ENCODE assay signal across 22 mouse cellular contexts in the genomic region with DNA sequence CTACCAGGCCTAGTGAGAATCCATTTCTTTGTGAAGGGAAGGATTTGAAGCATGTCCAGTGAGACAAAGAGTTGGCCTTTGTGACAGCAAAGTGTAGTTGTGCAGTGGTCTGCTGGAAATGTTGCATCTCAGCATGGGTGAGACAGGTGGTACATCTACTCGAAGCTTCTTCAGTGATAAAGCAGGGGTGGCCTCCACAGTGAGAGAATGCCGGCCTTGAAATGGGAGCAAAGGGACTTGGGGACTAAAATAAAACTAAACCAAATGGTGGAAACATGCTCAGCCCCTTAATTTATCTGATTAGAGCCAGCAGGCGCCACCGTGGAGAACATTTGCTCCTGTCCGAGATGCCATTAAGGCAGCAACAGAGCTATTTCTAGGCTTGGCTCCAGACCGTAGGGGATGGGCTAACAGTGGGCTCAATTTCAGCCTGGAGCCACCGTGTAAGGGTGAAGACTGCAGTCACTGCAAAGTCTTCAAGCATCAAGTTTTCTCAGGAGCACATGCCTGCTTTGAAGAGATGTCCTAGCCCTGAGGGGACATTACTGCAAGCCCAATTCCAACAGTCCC. TPM values are rescaled to one million over a fixed set of nuclear protein-coding genes. Genes with fewer than 3 reads are reported as not detected.
DNase-seq lines count a peak whose midpoint lies in the region.
"Had no signal": no experiment of that assay in that cellular context is flagged by ENCODE, and none has a peak within 500 bp of the region (broad histone marks: within the 10 kb centered on the region; RNA-seq: fewer than 3 reads in every experiment).

No protein-coding gene starts in this region.

- no peaks in the 10 kb centered on the region for H3K9me3 ChIP-seq in midbrain, embryonic 10.5 days (replicated peaks)
- H3K9me3 ChIP-seq: heart, embryonic 12.5 days; hindbrain, embryonic 15.5 days; intestine, embryonic 15.5 days; stomach, embryonic 15.5 days had no signal

- DNase-seq in gastrocnemius, adult 18-20 months (ENCODE audit: low spot score) = peak; percentile 85
- DNase-seq in gastrocnemius, postnatal 4 days (ENCODE audit: low spot score in 2 of 2) = no peak
- peak; percentile 20 for DNase-seq in heart, postnatal 4 days
- no peak for DNase-seq in heart, adult 11 months
- peak; percentile 46 for DNase-seq in gastrocnemius, postnatal 14 days
- DNase-seq in skeletal muscle tissue, adult 2 months (ENCODE audit: low read depth, low spot score) = peak; percentile 81
- no peak for DNase-seq in midbrain, embryonic 10.5 days (ENCODE audit: low spot score)
- DNase-seq in yolk sac, embryonic 10.5 days (ENCODE audit: low spot score) = no peak
- DNase-seq: cerebellum, adult 18-20 months; liver; liver, postnatal 0 days; lung, postnatal 14 days; right cerebral cortex, postnatal 25 days; thymus, adult 18-20 months had no signal

- H3K4me1 ChIP-seq in midbrain, embryonic 10.5 days = no peaks in the 10 kb centered on the region
- H3K4me1 ChIP-seq: intestine, embryonic 15.5 days; stomach, embryonic 15.5 days had no signal

- WGBS in midbrain, embryonic 10.5 days = 74% methylated on average over 7 of the region's 7 CpGs

- no peak overlapping the region for H3K27ac ChIP-seq in midbrain, embryonic 10.5 days (replicated peaks)
- H3K27ac ChIP-seq: hindbrain, embryonic 15.5 days; intestine, embryonic 15.5 days; stomach, embryonic 15.5 days had no signal

- H3K27me3 ChIP-seq in midbrain, embryonic 10.5 days (ENCODE audit: low read depth, poor library complexity, severe bottlenecking) = no peaks in the 10 kb centered on the region
- H3K27me3 ChIP-seq: CH12.LX; heart, embryonic 12.5 days; hindbrain, embryonic 15.5 days; intestine, embryonic 15.5 days; stomach, embryonic 15.5 days had no signal

- H3K4me3 ChIP-seq in midbrain, embryonic 10.5 days = no peak overlapping the region
- H3K4me3 ChIP-seq: erythroblast, embryonic 14.5 days; heart, embryonic 12.5 days; hindbrain, embryonic 15.5 days; intestine, embryonic 15.5 days; stomach, embryonic 15.5 days had no signal

- no peaks in the 10 kb centered on the region for H3K36me3 ChIP-seq in midbrain, embryonic 10.5 days
- H3K36me3 ChIP-seq: heart, embryonic 12.5 days; hindbrain, embryonic 15.5 days; intestine, embryonic 15.5 days; stomach, embryonic 15.5 days had no signal

- intact Hi-C loops in gastrocnemius, postnatal 14 days (cut with DNase I; ENCODE audit: low total_unique reads) = no loop called here

RNA-seq across cellular contexts. Expression of a gene that starts 40.0 kb away (rescaled TPM):
- total RNA-seq in gastrocnemius, adult 18-20 months (2021) = over 10,000 TPM; 17,981 to 19,696 TPM
- total RNA-seq in gastrocnemius, postnatal 4 days (2021) = over 10,000 TPM; 17,678 to 18,583 TPM
- total RNA-seq in heart, postnatal 4 days (2021) = 10 to 100 TPM; 35.0 to 75.2 TPM
- over 10,000 TPM; 30,782 to 31,244 TPM for total RNA-seq in gastrocnemius, postnatal 14 days (2021)
- polyA plus RNA-seq in midbrain, embryonic 10.5 days (2016; fragmentation: Nextera tagmentation; extraction: Ambion mirVana) = 0.29 and 0.30 TPM in 2 replicates
- total RNA-seq: CH12.LX; megakaryocyte, adult 5-6 weeks; MEL had no signal
- polyA plus RNA-seq: erythroblast, embryonic 14.5 days had no signal

RNA-seq across cellular contexts. Expression of a gene that starts 53.5 kb away (rescaled TPM):
- total RNA-seq in gastrocnemius, adult 18-20 months (2021) = 10 to 100 TPM; 34.3 to 37.5 TPM
- total RNA-seq in gastrocnemius, postnatal 4 days (2021) = 10 to 100 TPM; 38.3 to 39.5 TPM
- 10 to 100 TPM; 32.9 to 39.4 TPM for total RNA-seq in heart, postnatal 4 days (2021)
- 10 to 100 TPM; 29.2 to 32.3 TPM for total RNA-seq in gastrocnemius, postnatal 14 days (2021)
- polyA plus RNA-seq in midbrain, embryonic 10.5 days (2016; fragmentation: Nextera tagmentation; extraction: Ambion mirVana) = 72.8 and 79.9 TPM in 2 replicates

Comparison
In these comparisons a context has a peak if more than half of its experiments do, and no peak if none do; other contexts are left out.
1. DNase-seq: peak in gastrocnemius, adult 18-20 months (single experiment), heart, postnatal 4 days (single experiment), gastrocnemius, postnatal 14 days (single experiment) and skeletal muscle tissue, adult 2 months (single experiment); none in gastrocnemius, postnatal 4 days (0 of 2), heart, adult 11 months (single experiment), midbrain, embryonic 10.5 days (single experiment) and yolk sac, embryonic 10.5 days (single experiment).
2. RNA of a gene that starts 40.0 kb away (total RNA-seq): 30,782 to 31,244 TPM in gastrocnemius, postnatal 14 days, 17,981 to 19,696 TPM in gastrocnemius, adult 18-20 months and 17,678 to 18,583 TPM in gastrocnemius, postnatal 4 days; 35.0 to 75.2 TPM in heart, postnatal 4 days; every median in the first group is over 100 times any median in the second.